Mouse (Mus musculus) CH12.LX (cell line): ENCODE results near the gene Vrk3.

ENCODE experiments used
- BHLHE40 ChIP-seq: IDR thresholded peaks from 2 replicates; pipeline ENCODE4 v1.6.1; 2011; ENCODE audit warnings: mild to moderate bottlenecking, low read depth, low read length, improper control_type of control experiment
- CHD1 ChIP-seq: IDR thresholded peaks from 2 replicates; pipeline ENCODE4 v1.6.1; 2012; ENCODE audit warnings: low read depth, low read length, improper control_type of control experiment, inconsistent platforms
- CHD2 ChIP-seq: IDR thresholded peaks from 2 replicates; pipeline ENCODE4 v1.6.1; 2011; ENCODE audit warnings: low read length, improper control_type of control experiment
- CTCF ChIP-seq, 2 experiments: IDR thresholded peaks in 1 of 2; conservative IDR thresholded peaks in 1 of 2; 2 replicates each; pipeline ENCODE4 v1.5.1; 2011 to 2012; ENCODE audit warnings: low read depth in 2 of 2, low read length in 2 of 2, improper control_type of control experiment in 1 of 2, inconsistent platforms in 1 of 2, mild to moderate bottlenecking in 1 of 2, moderate library complexity in 1 of 2
- KAT2A ChIP-seq: IDR thresholded peaks from 2 replicates; pipeline ENCODE4 v1.6.1; 2012; ENCODE audit warnings: low read length, improper control_type of control experiment, inconsistent platforms; ENCODE audit not compliant: insufficient replicate concordance
- MAFK ChIP-seq: IDR thresholded peaks from 2 replicates; pipeline ENCODE4 v1.6.1; 2011; ENCODE audit warnings: low read length, improper control_type of control experiment; ENCODE audit not compliant: insufficient replicate concordance
- MAX ChIP-seq: IDR thresholded peaks from 2 replicates; pipeline ENCODE4 v1.6.1; 2011; ENCODE audit warnings: low read length, improper control_type of control experiment
- NRF1 ChIP-seq: IDR thresholded peaks from 2 replicates; pipeline ENCODE4 v1.6.1; 2014; ENCODE audit warnings: low read depth, mild to moderate bottlenecking, inconsistent platforms, low read length, improper control_type of control experiment, moderate library complexity
- POLR2A ChIP-seq: IDR thresholded peaks from 2 replicates; pipeline ENCODE4 v1.6.1; 2011; ENCODE audit warnings: low read depth, mild to moderate bottlenecking, improper control_type of control experiment, low read length
- POLR2AphosphoS2 ChIP-seq: IDR thresholded peaks from 2 replicates; pipeline ENCODE4 v1.6.1; 2011; ENCODE audit warnings: low read depth, low read length, improper control_type of control experiment
- USF1 ChIP-seq: IDR thresholded peaks from 2 replicates; pipeline ENCODE4 v1.6.1; 2014; ENCODE audit warnings: low read depth, mild to moderate bottlenecking, inconsistent platforms, low read length, improper control_type of control experiment
- ZMIZ1 ChIP-seq: IDR thresholded peaks from 2 replicates; pipeline ENCODE4 v1.6.1; 2012; ENCODE audit warnings: low read depth, mild to moderate bottlenecking, inconsistent platforms, low read length, improper control_type of control experiment

DNA sequence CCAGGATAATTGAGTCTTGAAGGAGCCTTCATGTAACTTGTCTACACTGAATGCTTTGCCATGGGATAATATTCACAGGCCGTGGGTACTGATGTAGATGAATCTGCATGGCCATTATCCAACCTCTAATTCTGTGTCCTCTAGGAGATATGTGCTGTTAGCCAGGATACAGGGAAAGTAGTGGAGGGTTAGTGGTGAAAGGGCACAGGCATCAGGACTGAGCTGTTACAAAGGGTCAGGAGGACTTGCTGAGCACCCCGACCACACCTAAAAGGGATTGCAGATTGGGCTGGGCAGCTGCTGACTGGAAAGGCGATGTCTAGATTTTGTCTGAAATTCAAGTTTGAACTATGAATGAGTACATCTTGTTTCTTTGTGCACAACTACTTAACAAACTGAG, 72.3 kb downstream of the Vrk3 start:
- TF ChIP-seq POLR2A (no peak), CHD2 (no peak), NRF1 (no peak), KAT2A (no peak), ZMIZ1 (no peak), CTCF (conservative IDR thresholded peaks at IDR 0.05 in 1 of 2, IDR thresholded peaks at IDR 0.05 in 1 of 2; ENCODE audit: low read depth in 2 of 2, low read length in 2 of 2) (no peak), MAX (no peak), MAFK (no peak), USF1 (no peak), BHLHE40 (no peak), CHD1 (no peak), POLR2AphosphoS2 (no peak)
